Mouse (Mus musculus) embryonic stem cell, embryonic (primary cell): ENCODE measurements around the gene Msi2.

Experiments
- CTCF ChIA-PET, 4 experiments: fragments of 300-600 bp in 2 of 4; fragments of 350-600 bp in 2 of 4; sonication (Branson Sonifier 250); formaldehyde crosslinking; loops; one replicate each; lab custom pipeline; 2022; ENCODE audit warnings: inconsistent platforms in 2 of 4; lab: Charles Lee
- POLR2A ChIA-PET, 4 experiments: fragments of 300-600 bp in 2 of 4; fragments of 350-600 bp in 2 of 4; sonication (Branson Sonifier 250); formaldehyde crosslinking; loops; one replicate each; lab custom pipeline; 2022; ENCODE audit warnings: antibody characterized with exemption in 4 of 4, inconsistent platforms in 1 of 4; lab: Charles Lee

Msi2 gene

DNA sequence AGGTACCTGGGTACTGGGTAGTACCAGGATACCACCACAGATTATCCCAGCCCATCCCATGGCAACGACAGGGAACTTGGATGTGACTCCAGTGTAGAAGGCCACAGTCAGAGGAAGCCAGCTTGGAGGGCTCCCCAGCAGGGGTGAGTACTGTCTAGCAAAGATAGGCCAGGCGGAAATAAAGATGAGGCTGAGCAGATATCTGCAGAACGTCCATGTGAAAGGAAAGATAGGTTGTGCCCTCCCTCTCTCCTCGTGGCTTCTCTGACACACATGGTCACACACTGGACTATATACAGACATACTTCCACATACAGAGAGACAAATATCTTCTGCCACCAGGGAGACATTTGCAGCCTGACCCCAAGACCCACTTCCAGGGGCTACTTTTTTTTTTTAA is 350.8 kb downstream of the Msi2 start:
- CTCF ChIA-PET = interaction anchor here in 3 of 4 experiments (0.6 to 1.1 kb wide), 4 partner anchors 15 to 455 kb away, joined by 3 to 4 read pairs (median 3); no protein-coding TSS in a partner anchor
- POLR2A ChIA-PET = interaction anchor here (0.6 to 2.1 kb wide), 6 partner anchors 11 to 332 kb away, joined by 3 to 15 read pairs (median 4); no protein-coding TSS in a partner anchor

DNA sequence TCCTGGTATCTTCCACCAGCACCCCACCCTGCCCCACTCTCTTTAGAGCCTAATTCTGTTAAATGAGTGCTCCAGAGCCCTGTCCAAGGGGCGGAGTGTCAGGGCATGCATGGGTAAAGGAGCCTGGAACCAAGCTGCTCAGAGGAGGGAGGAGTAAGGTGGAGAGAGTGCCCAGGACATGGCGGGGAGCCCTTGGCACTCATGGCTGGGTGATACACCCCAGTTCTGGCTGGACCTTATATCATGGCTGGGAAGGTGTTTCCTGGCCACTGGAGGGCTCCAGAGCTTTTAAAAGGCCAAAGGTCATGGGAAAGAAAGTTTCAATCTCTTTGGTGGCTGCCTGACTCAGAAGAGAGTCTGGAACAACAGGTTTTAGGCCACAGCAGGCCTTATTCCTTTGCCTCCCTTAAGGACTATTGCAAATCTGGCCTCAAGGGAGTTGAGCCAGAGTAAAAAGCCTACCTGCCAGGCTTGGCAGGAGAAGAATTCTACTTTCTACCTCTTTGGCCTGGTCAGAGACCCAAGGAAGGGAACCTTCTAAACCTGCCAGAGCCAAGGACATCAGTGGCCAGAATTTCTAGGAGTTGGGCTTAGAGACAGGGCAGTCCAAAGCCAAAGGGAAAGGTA is 352.3 kb downstream of the Msi2 start:
- ChIA-PET POLR2A (interaction anchor here in 1 of 4 experiments (0.6 kb wide), 1 partner anchor 171 kb away, joined by 9 read pairs; no protein-coding TSS in a partner anchor), CTCF (interaction anchor here in 1 of 4 experiments (0.7 kb wide), 1 partner anchor 28 kb away, joined by 3 read pairs; no protein-coding TSS in a partner anchor)

DNA sequence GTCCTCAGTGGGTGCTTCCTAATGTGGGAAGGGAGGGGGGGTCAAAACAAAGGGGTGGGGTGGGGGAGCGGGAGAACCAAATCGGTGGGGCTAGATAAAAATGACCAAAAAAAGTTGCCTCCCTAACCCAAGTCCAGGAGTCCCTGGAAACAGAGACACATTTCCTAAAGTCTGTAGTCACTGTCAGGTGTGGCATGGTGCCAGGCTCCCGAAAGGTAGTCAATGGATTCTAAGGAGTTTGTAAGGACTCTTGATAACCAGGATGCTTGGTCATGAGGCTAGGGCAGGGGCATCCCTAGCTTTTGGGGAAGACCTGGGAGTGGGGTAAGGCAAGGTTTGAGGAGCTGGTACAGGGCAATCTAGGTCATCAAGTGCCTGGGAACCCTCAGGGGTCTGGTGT is 354.1 kb downstream of the Msi2 start:
- ChIA-PET POLR2A (no interaction called here), CTCF (no interaction called here)

DNA sequence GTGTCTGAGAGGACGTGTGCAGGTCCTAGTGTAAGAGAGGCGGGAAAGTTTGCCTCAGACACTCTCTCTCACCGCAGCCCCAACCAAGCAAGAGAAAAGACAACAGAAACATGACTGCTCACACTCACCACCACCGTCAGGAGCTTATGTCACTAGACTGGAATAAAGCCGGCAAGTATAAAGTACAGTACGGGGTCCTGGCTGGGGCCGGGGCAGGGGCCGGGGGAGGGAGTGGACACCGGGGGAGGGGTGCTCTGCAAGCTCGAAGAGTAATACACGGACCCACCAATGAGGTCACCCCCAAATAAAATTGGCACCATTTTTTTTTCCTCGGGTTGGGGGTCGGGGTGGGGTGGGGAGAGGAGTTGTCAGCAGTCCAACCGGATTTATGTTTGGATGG is 354.8 kb downstream of the Msi2 start:
- POLR2A ChIA-PET = interaction anchor here in 2 of 4 experiments (0.6 to 1.7 kb wide), 3 partner anchors 13 to 634 kb away, joined by 3 to 4 read pairs (median 3); no protein-coding TSS in a partner anchor

DNA sequence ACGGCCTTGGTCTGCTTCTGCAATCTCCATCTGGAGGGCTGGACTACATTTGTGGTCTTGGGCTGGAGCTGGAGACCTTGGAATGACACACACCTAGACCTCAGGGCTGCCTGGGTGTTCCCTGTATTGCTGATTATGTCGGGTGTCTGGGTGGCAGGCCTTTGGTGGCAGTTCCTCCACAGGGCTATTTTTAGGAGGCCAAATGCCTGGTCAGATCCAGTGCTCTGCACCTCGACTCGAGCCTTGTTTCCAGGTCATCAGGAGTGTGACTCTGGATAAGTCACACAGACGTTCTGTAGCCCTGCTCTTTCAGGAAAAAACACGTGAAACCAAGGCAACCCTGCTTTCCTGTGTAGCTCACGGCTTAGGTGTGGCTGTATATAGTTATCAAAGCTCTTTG is 358.6 kb downstream of the Msi2 start:
- CTCF ChIA-PET = no interaction called here

More for the DNA sequence above, 354.8 kb downstream of the Msi2 start:
- CTCF ChIA-PET = interaction anchor here in 2 of 4 experiments (0.6 to 0.7 kb wide), 3 partner anchors 23 to 1186 kb away, joined by 3 to 4 read pairs (median 3); no protein-coding TSS in a partner anchor

DNA sequence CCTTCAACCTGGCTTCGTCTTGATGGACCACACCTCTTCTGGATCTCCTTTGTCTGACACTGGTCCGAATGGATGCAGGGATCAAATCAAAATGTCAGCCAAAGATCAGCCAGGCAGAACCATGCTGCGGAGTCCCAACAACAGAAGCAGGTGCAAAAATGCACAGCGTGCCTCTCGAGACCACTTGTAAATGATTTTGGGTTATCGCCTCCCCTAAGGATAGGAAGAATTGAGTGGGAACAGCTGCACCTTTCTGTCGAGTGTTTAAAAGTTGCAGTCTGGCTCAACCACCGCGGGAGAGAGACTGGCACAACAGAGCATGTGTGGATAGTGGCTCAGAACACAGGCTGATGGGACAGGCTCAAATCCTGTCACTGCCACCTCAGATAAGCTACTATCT is 361.0 kb downstream of the Msi2 start:
- POLR2A ChIA-PET = interaction anchor here in 1 of 4 experiments (1.4 kb wide), 1 partner anchor 17 kb away, joined by 4 read pairs; no protein-coding TSS in a partner anchor

More for the DNA sequence above, 358.6 kb downstream of the Msi2 start:
- POLR2A ChIA-PET = interaction anchor here in 2 of 4 experiments (0.5 to 1.1 kb wide), 4 partner anchors 12 to 457 kb away, joined by 3 to 4 read pairs (median 3); no protein-coding TSS in a partner anchor

DNA sequence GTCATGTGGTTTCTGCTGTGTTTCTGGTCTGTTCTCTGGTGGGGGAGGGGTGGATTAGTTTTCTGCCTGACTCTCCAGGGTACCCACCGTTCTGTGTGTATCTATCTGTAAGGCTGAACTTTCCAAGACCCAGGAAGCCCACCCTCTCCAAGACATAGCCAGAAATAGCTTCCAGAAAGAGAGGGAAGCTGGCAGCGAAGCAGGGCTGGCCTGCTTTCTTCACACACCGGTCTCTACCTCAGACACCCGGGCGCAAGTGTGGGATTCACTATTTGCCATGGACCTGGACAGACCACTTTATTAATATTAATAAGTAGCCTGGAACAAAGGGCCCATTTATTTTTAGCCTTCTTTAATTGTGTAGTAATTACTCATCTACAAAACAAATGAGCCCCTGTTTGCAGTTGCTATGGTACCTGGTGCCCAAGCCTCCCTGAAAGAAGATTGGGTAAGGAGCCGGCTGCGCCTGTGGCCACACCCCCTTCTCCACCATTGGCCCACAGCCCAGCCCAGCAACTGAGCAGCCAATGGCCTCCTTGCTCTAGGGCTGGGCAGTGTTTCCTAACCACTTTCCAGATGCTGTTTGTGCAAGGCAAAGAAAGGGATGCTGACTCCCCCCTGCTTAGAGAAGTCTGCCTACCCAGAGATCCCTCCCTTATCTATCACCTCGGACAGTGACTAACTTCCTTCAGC is 361.6 kb downstream of the Msi2 start:
- ChIA-PET CTCF (no interaction called here), POLR2A (interaction anchor here in 2 of 4 experiments (1.0 to 1.4 kb wide), 3 partner anchors 11 to 23 kb away, joined by 3 to 4 read pairs (median 3); no protein-coding TSS in a partner anchor)

More for the DNA sequence above, 361.0 kb downstream of the Msi2 start:
- CTCF ChIA-PET = interaction anchor here in 1 of 4 experiments (0.5 kb wide), 1 partner anchor 1191 kb away, joined by 5 read pairs; no protein-coding TSS in a partner anchor

DNA sequence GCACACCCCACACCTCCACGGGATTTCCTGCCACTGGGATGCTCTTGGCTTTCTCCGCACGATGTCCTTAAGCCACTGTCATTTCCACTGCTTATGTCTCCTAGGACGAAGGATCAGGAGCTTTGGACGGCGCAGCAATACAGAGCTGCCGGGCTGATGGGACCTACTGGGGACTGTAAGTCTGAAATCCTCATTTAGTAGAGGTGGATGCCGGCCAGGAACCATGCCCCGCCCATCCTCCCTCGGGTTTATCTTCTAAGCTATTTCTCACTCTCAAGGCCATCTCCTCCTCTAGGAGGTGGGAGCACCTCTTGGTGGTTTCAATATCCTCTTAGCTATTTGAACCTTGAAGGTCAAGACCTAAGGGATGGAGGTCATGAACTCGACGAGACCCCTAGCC is 362.3 kb downstream of the Msi2 start:
- ChIA-PET POLR2A (interaction anchor here in 2 of 4 experiments (0.6 to 1.1 kb wide), 3 partner anchors 11 to 1747 kb away, joined by 3 to 4 read pairs (median 3); no protein-coding TSS in a partner anchor), CTCF (no interaction called here)

DNA sequence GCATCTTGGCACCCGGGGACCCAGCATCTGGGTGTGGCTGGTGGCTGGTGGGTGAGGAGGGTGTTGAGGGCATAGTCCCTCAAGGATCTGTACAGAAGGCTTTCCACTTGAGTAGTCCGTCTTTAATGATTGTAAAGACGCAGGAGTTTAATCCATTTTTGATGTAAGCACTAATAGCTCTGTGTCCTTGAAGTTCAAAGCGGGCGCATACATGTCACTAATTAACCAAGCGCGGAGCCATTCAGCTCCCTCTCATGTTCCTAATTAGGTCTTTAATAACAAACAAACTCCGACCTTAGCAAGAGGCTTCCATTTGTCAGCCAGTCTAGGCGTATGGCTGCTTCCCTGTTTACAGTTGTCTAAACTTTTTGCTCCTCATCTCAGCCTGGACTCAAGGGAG is 363.5 kb downstream of the Msi2 start:
- ChIA-PET POLR2A (no interaction called here), CTCF (no interaction called here)

DNA sequence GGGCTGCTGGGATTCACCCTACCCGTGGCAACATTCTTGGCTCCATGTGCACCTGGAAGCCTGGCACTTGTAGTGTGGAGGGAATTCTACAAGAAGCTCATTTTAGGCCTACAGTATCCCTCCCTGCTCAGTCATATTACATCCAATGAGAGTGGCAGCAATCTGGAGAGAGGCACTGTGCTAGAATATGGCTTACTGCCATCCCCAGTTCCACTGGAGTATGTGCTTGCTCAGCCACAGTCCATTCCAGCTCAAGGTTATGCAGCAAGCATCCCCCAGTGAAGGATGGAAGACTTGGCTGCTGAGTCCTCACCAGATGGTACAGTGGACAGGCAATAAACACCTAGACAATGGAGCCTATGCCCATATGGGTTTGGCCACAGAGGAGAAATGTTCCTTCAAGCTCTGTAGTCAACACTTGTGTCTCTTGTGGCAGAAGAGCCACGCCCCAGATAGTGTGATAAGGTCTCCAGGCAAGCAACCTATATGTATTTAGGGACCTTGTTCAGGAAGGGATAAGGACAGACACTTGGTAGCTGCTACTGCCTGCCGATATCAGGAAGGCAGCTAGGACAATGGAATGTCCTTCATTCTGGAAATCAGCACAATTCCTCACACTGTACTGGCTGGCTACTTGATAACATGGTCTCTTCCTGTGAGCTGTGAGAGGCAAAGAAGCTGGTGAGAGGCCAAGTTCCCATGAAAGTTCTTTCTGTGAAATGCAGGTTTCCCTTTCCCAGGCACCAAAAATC is 366.4 kb downstream of the Msi2 start:
- CTCF ChIA-PET = interaction anchor here in 1 of 4 experiments (0.6 to 1.0 kb wide), 3 partner anchors 16 to 380 kb away, joined by 3 to 4 read pairs (median 4); no protein-coding TSS in a partner anchor

DNA sequence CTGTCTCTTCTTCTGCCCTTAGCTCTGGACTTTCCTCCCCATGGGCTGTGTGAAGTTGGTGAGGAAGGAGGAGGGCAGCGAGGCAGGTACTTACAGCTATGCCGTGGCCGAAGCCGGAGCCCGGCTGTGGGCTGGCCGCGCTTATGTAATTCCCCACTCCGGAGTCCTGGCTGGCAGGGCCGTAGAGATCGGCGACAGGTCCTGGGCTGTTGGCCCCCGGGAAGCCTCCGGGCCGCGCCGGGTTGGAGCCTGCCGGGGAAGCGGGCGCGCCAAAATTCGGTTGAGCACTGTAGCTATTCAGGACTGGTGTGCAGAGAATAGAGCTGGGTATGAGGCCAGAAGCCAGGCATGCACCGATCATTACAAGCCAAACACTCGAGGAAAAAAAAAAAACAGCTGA is 369.6 kb downstream of the Msi2 start:
- ChIA-PET CTCF (interaction anchor here (0.6 to 1.4 kb wide), 5 partner anchors 37 to 496 kb away, joined by 3 read pairs; no protein-coding TSS in a partner anchor), POLR2A (interaction anchor here (0.5 to 1.2 kb wide), 5 partner anchors 23 to 279 kb away, joined by 3 to 4 read pairs (median 3); no protein-coding TSS in a partner anchor)

More for the DNA sequence above, 366.4 kb downstream of the Msi2 start:
- POLR2A ChIA-PET = interaction anchor here in 3 of 4 experiments (0.5 to 1.4 kb wide), 5 partner anchors 10 to 304 kb away, joined by 3 to 6 read pairs (median 3); no protein-coding TSS in a partner anchor

DNA sequence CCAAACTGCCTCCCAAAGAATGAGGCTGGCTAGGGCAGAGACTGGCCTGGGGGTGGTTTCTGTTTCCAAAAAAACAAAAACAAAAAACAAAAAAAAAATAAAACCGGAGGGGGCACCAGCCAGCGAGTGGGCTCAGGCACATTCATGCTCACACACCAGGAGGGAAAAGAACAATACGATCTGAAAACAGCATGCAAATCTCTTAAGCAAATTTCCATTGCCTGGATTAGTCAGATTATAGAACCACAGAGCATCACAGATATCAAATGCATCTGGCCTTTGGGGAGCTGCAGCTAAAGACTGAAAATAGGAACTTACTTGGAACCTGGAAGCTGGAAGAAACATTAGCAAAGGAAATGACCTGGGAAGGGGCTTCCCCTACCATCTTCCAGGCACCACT is 370.3 kb downstream of the Msi2 start:
- ChIA-PET POLR2A (interaction anchor here in 2 of 4 experiments (0.9 to 1.2 kb wide), 3 partner anchors 23 to 266 kb away, joined by 3 to 4 read pairs (median 3); no protein-coding TSS in a partner anchor), CTCF (interaction anchor here in 1 of 4 experiments (1.4 kb wide), 1 partner anchor 37 kb away, joined by 3 read pairs; no protein-coding TSS in a partner anchor)

DNA sequence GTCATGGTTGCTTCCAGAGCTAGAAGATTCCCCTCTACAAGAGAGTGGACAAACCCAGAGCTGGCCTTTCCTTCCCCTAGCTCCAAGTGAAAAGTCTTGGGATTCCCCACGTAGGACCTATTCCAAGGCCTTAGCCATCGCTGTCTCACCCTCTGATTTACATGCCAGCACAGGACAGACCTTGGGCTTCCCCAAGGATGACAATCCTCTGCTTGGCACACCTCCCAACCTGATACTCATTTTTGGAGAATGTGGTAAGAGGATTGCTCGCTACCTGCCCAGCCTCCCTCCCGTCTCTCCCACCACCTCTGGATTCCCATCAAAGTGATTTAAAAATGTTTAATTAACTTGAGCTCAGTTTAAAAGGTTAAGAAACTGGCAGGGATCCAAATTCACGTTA is 372.2 kb downstream of the Msi2 start:
- ChIA-PET CTCF (no interaction called here), POLR2A (interaction anchor here in 1 of 4 experiments (1.0 kb wide), 1 partner anchor 10 kb away, joined by 3 read pairs; no protein-coding TSS in a partner anchor)

DNA sequence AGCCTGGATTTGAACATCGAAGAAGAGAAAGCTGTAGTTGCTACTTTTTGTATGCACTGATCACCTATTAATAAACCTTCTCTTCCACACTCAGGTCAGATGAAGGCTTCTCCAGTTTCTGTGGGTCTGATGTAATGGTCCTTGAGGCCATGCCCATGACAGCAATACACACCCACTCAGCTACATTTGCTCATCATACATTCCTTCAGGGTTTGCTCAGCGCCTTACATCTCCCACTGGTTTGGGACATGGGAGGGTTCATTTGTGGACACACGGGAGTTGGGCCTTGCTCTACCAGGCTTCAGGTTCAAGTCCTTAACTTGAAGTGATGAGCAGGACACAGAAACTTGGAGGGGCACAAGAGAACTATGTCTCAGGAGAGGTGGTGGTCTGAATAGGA is 380.4 kb downstream of the Msi2 start:
- ChIA-PET POLR2A (interaction anchor here in 1 of 4 experiments (1.1 kb wide), 1 partner anchor 421 kb away, joined by 3 read pairs; no protein-coding TSS in a partner anchor), CTCF (no interaction called here)

DNA sequence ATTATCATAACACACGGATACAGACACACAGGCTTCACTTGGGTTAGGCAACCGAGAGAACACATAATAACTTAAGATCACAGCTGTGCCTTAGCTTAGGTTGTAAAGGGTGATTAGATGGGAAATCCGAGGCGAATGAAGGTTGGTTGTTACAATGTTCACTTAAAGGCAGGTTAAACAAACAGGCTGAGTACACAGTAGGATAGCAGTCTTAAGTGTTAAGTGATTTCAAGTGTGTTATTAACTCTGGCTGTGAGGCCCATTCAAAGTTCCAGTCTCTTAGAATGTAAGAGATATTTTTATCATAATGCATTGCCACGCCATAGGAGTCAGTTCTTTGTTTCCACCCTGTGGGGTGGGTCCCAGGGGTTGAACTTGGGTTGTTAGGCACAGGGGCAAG is 383.4 kb downstream of the Msi2 start:
- ChIA-PET POLR2A (interaction anchor here in 2 of 4 experiments (0.6 to 1.1 kb wide), 2 partner anchors 27 to 598 kb away, joined by 3 to 4 read pairs; no protein-coding TSS in a partner anchor), CTCF (interaction anchor here in 1 of 4 experiments (0.7 kb wide), 1 partner anchor 538 kb away, joined by 4 read pairs; no protein-coding TSS in a partner anchor)

DNA sequence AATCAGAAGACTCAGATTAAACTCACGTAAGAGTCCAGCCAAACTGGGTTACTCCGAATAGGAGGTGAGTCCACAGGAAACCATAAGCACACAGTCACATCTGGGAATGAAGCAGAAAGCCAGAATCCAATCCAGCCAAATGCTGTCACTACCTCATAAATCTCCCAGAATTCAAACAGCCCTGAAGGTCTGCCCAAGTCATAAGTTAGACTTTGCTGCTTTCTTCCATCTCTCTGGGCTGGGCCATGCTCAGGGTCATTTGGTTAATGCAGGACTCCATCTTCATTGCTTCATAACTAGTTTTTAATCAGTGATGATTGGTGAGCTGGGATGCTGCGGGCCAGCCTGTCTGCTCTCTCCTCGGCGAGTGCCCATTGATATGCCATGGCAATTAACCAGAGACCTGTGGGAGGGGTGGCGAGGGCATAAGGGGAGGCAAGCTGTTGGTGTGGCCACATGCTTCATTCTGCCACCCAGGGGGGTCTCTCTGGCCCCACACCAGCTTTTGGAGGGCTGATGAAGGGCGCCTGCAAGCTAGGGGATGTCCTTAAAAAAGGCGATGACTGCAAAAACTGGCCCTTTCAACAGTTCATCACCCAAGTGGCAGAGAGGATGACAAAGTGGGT is 385.9 kb downstream of the Msi2 start:
- ChIA-PET CTCF (interaction anchor here in 1 of 4 experiments (0.6 kb wide), 1 partner anchor 411 kb away, joined by 3 read pairs; no protein-coding TSS in a partner anchor), POLR2A (no interaction called here)

DNA sequence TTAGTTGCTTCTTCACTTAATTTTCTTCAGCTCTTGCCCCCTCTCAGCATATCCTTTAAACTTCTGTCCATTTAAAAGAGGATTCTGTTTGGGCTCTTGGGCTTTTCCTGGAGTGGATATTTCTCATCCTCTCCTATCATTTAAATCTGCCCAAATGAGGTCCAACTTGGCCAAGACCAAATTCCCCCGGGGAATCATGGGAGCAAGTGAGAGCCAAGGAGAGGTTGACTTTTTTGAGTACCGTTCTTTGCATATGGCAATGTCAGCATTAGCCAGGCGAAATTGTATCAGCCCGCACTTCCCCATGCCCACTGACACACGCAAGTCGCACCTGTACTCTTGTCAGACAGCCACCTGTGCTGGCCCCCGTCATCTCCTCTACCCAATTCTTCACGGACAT is 386.6 kb downstream of the Msi2 start:
- ChIA-PET CTCF (interaction anchor here in 1 of 4 experiments (0.7 kb wide), 1 partner anchor 382 kb away, joined by 4 read pairs; no protein-coding TSS in a partner anchor), POLR2A (interaction anchor here in 1 of 4 experiments (0.6 to 0.9 kb wide), 2 partner anchors 40 to 230 kb away, joined by 3 read pairs; no protein-coding TSS in a partner anchor)
